Mouse (Mus musculus) small intestine, adult 2 months (tissue): ENCODE measurements around the gene Rassf3.

Experiments used
- CTCF ChIP-seq: fragments of 200-500 bp; IDR thresholded peaks from 2 replicates; pipeline ENCODE4 v1.5.1; 2012; ENCODE audit warnings: low read depth, mild to moderate bottlenecking, control low read depth, inconsistent platforms, low read length, moderate library complexity, mixed read lengths; ENCODE audit not compliant: insufficient replicate concordance, insufficient read length; ENCODE audit errors: extremely low read depth
- POLR2A ChIP-seq: fragments of 200-500 bp; IDR thresholded peaks from 2 replicates; pipeline ENCODE4 v1.6.1; 2012; ENCODE audit warnings: low read depth, mild to moderate bottlenecking, control low read depth, inconsistent platforms, low read length, moderate library complexity

GRCm38 (mm10) chr10:121458408-121458807, 17.7 kb downstream of the Rassf3 start:
- TF ChIP-seq POLR2A (no peak), CTCF (no peak)
